Mouse (Mus musculus): ENCODE data around the gene Kcnj12. TPM values are rescaled to one million over a fixed set of nuclear protein-coding genes. Genes with fewer than 3 reads are reported as not detected.

Kcnj12 gene
- 0.26 and 0.30 TPM in 2 replicates for polyA plus RNA-seq (2014; fragmentation: Nextera tagmentation; extraction: Ambion mirVana)

GRCm38 (mm10) chr11:61022550-61023391 is at the start of gene Kcnj12:
TSS of gene Kcnj12 (plus strand) at chr11:61022564.
- no peak for TF ChIP-seq CTCF (IDR thresholded peaks at IDR 0.05; ENCODE audit: low read depth)
- WGBS, result 1% methylated on average over 70 of the region's 81 CpGs
- Histone ChIP-seq H3K9me3 (ENCODE audit: low read depth, low read length) (no peaks in the 10 kb centered on the region), H3K27ac (ENCODE audit: low read depth) (no peak within 1 kb of the TSS), H3K4me3 (ENCODE audit: low read depth, low read length) (peak within 1 kb of the TSS; percentile 49), H3K9ac (peak within 1 kb of the TSS; percentile 10; the same call in 1 of the 2 replicates), H3K36me3 (ENCODE audit: insufficient read depth) (no peaks in the 10 kb centered on the region), H3K4me2 (peak within 1 kb of the TSS; percentile 93), H3K4me1 (ENCODE audit: insufficient read depth) (no peaks in the 10 kb centered on the region), H3K27me3 (ENCODE audit: insufficient read depth, low read length) (peaks cover 56% of the 10 kb centered on the region)
- DNase-seq, result peak; percentile 21
- ATAC-seq (ENCODE audit: insufficient read depth), result no peak; the same call in 1 of the 2 replicates

- Histone ChIP-seq H3K4me3 (ENCODE audit: low read depth, low read length) (no peak overlapping the region), H3K4me1 (ENCODE audit: insufficient read depth) (no peaks in the 10 kb centered on the region), H3K27me3 (ENCODE audit: insufficient read depth, low read length) (no peaks in the 10 kb centered on the region), H3K9ac (no peak overlapping the region), H3K9me3 (ENCODE audit: low read depth, low read length) (no peaks in the 10 kb centered on the region), H3K27ac (ENCODE audit: low read depth) (no peak overlapping the region), H3K36me3 (ENCODE audit: insufficient read depth) (no peaks in the 10 kb centered on the region), H3K4me2 (no peak overlapping the region)
- ATAC-seq (ENCODE audit: insufficient read depth) (no peak), DNase-seq (peak; percentile 21)
- no peak for TF ChIP-seq CTCF (IDR thresholded peaks at IDR 0.05; ENCODE audit: low read depth)
- WGBS, result 54% methylated on average over 11 of the region's 11 CpGs
Observed at GRCm38 (mm10) chr11:60975097-60975496, 47.3 kb upstream of the Kcnj12 start.

GRCm38 (mm10) chr11:60976234-60976633 is 46.1 kb upstream of the Kcnj12 start:
- ATAC-seq (ENCODE audit: insufficient read depth), result no peak
- Histone ChIP-seq H3K4me2 (no peak overlapping the region), H3K27me3 (ENCODE audit: insufficient read depth, low read length) (no peaks in the 10 kb centered on the region), H3K27ac (ENCODE audit: low read depth) (no peak overlapping the region), H3K4me3 (ENCODE audit: low read depth, low read length) (no peak overlapping the region), H3K9me3 (ENCODE audit: low read depth, low read length) (no peaks in the 10 kb centered on the region), H3K4me1 (ENCODE audit: insufficient read depth) (no peaks in the 10 kb centered on the region), H3K9ac (no peak overlapping the region), H3K36me3 (ENCODE audit: insufficient read depth) (no peaks in the 10 kb centered on the region)
- no peak; the same call in 1 of the 2 replicates for TF ChIP-seq CTCF (IDR thresholded peaks at IDR 0.05; ENCODE audit: low read depth)
- DNase-seq, result no peak
- WGBS, result 60% methylated on average over 2 of the region's 2 CpGs

- Histone ChIP-seq H3K27ac (ENCODE audit: low read depth) (no peak overlapping the region), H3K4me3 (ENCODE audit: low read depth, low read length) (no peak overlapping the region), H3K4me2 (no peak overlapping the region), H3K9me3 (ENCODE audit: low read depth, low read length) (no peaks in the 10 kb centered on the region), H3K9ac (no peak overlapping the region), H3K36me3 (ENCODE audit: insufficient read depth) (no peaks in the 10 kb centered on the region), H3K27me3 (ENCODE audit: insufficient read depth, low read length) (no peaks in the 10 kb centered on the region), H3K4me1 (ENCODE audit: insufficient read depth) (no peaks in the 10 kb centered on the region)
- DNase-seq, result peak; percentile 28
- no peak for ATAC-seq (ENCODE audit: insufficient read depth)
- 26% methylated on average over 8 of the region's 8 CpGs for WGBS
- no peak; the same call in 1 of the 2 replicates for TF ChIP-seq CTCF (IDR thresholded peaks at IDR 0.05; ENCODE audit: low read depth)
Observed at GRCm38 (mm10) chr11:60976742-60977141, 45.6 kb upstream of the Kcnj12 start.

GRCm38 (mm10) chr11:60977153-60977552 is 45.2 kb upstream of the Kcnj12 start:
- TF ChIP-seq CTCF (IDR thresholded peaks at IDR 0.05; ENCODE audit: low read depth), result no peak
- no peaks in the 10 kb centered on the region for H3K9me3 ChIP-seq (ENCODE audit: low read depth, low read length)
- ATAC-seq (ENCODE audit: insufficient read depth) (no peak), DNase-seq (no peak)
- no peaks in the 10 kb centered on the region for H3K36me3 ChIP-seq (ENCODE audit: insufficient read depth)
- no peaks in the 10 kb centered on the region for H3K4me1 ChIP-seq (ENCODE audit: insufficient read depth)
- H3K27me3 ChIP-seq (ENCODE audit: insufficient read depth, low read length), result no peaks in the 10 kb centered on the region
- H3K4me3 ChIP-seq (ENCODE audit: low read depth, low read length), result no peak overlapping the region
- no peak overlapping the region for H3K9ac ChIP-seq
- no peak overlapping the region for H3K27ac ChIP-seq (ENCODE audit: low read depth)
- WGBS, result 52% methylated on average over 3 of the region's 3 CpGs
- H3K4me2 ChIP-seq, result no peak overlapping the region

GRCm38 (mm10) chr11:60978658-60979057 is 43.7 kb upstream of the Kcnj12 start:
- Histone ChIP-seq H3K27ac (ENCODE audit: low read depth) (no peak overlapping the region), H3K4me1 (ENCODE audit: insufficient read depth) (0 out of 2 replicates have a peak, but pooled peaks cover 3% of the 10 kb centered on the region), H3K9ac (no peak overlapping the region), H3K27me3 (ENCODE audit: insufficient read depth, low read length) (no peaks in the 10 kb centered on the region), H3K9me3 (ENCODE audit: low read depth, low read length) (no peaks in the 10 kb centered on the region), H3K4me2 (no peak overlapping the region), H3K36me3 (ENCODE audit: insufficient read depth) (no peaks in the 10 kb centered on the region), H3K4me3 (ENCODE audit: low read depth, low read length) (no peak overlapping the region)
- no peak for DNase-seq
- ATAC-seq (ENCODE audit: insufficient read depth), result no peak
- TF ChIP-seq CTCF (IDR thresholded peaks at IDR 0.05; ENCODE audit: low read depth), result no peak
- 46% methylated on average over 2 of the region's 2 CpGs for WGBS

- H3K36me3 ChIP-seq (ENCODE audit: insufficient read depth), result no peaks in the 10 kb centered on the region
- no peak for TF ChIP-seq CTCF (IDR thresholded peaks at IDR 0.05; ENCODE audit: low read depth)
- 65% methylated on average over 5 of the region's 5 CpGs for WGBS
- no peak for ATAC-seq (ENCODE audit: insufficient read depth)
- H3K4me2 ChIP-seq, result no peak overlapping the region
- 0 out of 2 replicates have a peak, but pooled peaks cover 3% of the 10 kb centered on the region for H3K4me1 ChIP-seq (ENCODE audit: insufficient read depth)
- no peak overlapping the region for H3K9ac ChIP-seq
- H3K4me3 ChIP-seq (ENCODE audit: low read depth, low read length), result no peak overlapping the region
- DNase-seq, result peak; percentile 24
- no peaks in the 10 kb centered on the region for H3K9me3 ChIP-seq (ENCODE audit: low read depth, low read length)
- H3K27ac ChIP-seq (ENCODE audit: low read depth), result no peak overlapping the region
- no peaks in the 10 kb centered on the region for H3K27me3 ChIP-seq (ENCODE audit: insufficient read depth, low read length)
Observed at GRCm38 (mm10) chr11:60979788-60980187, 42.6 kb upstream of the Kcnj12 start.

Measured in lung, embryonic 14.5 days (tissue).